Mouse (Mus musculus): ENCODE results near the gene Jazf1.

DNA sequence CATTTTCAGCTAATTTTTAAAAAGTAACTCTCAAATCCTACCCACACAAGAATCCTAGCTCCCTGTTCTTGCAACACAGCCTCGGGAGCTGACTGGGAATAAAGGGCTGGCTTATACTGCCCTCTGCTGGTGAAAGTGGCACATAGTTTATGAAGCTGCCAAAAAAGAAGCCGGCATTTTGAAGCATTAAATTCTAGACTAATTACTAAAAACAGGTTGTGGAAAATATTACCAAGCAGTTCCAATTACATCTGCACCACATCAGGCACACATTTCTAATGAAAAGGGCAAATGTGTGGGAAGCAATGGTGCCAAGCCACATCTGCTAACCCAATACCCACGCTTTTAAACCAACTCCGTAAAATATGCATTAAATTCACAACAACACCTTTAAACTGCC is 81.0 kb downstream of the Jazf1 start:
- no peak for TF ChIP-seq POLR2A (IDR thresholded peaks at IDR 0.05; ENCODE audit: low read depth, low read length)
- TF ChIP-seq CTCF (IDR thresholded peaks at IDR 0.05; ENCODE audit: borderline replicate concordance, insufficient read depth, low read length) = no peak

Measured in embryonic fibroblast, embryonic 13.5 days (primary cell).